In the genomic region with DNA sequence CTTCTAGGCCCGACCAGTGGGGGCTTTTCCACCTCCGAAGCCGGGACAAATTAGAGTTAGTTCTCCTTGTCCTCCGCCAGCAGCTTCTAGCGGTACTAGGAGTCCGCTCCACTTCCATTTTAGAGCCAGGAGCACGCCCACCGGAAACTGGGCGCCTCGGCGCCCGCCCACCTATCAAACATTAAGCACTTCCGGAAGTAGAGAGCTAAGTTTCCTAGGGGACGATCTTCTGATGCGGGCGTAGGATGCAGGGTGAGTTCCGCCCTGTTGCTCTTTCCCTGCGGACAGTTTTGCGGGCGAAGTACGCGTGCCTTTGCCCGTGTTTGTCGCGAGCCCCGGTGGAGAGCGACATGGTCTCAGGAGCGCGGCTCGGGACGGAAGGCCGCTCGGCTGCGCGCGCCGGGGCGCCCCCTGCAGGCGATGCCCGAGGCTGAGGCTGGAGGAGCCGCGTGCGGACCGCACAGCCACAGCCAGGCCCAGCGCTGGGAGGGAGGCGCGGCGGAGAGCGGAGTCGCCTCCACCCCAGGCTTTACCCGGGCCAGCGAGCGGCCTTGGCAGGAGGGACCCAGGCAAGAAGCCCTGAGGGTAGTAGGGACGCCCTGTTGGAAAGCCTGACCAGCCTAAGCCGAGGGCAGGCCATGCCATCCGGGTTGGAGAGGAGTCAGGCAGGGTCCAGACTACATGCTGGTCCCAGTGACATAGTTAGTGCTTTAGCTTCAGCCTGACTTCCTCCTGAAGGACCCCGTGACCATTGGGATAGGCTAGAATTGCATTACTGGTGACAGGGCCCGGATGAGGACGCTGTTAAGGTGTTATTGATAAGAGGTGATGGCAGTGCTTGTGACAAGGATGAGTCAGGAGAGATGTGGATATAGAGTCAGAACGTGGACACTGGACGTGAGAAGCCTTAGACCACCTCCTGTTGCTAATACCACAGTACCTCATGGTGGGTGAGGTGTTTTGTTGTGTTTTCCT, we compare ENCODE assay signal across 8 mouse cellular contexts. TPM values are rescaled to one million over a fixed set of nuclear protein-coding genes. Genes with fewer than 3 reads are reported as not detected.
A peak's percentile ranks its signal among the peaks of the same experiment; 100 is the strongest.
DNase-seq lines count a peak whose midpoint lies in the region; ATAC-seq and TF ChIP-seq lines count a peak whose summit lies in the region.
"Not testable (repeated sequence)": the region's sequence is repeated elsewhere in the genome, so short reads cannot be mapped to it uniquely, and the experiment has no call there.

A gene (minus strand): TSS at position 149 of the 975 bp plus-strand sequence.

- peaks cover 17% of the 10 kb centered on the region for H3K4me1 ChIP-seq in hindbrain, embryonic 10.5 days (replicated peaks)
- not testable (repeated sequence) for H3K4me1 ChIP-seq in lung, postnatal 0 days (ENCODE audit: insufficient read depth, low read depth, low read length)

- ATAC-seq in frontal cortex, adult (ENCODE audit: low TSS enrichment): peak; percentile 95
- ATAC-seq in lung, postnatal 0 days: peak; percentile 96

- peak within 1 kb of the TSS; percentile 91 for H3K27ac ChIP-seq in hindbrain, embryonic 10.5 days
- peak within 1 kb of the TSS; percentile 87 for H3K27ac ChIP-seq in lung, postnatal 0 days (ENCODE audit: low read length)

- TF ChIP-seq EP300 in lung, postnatal 0 days (IDR thresholded peaks at IDR 0.05): 0 out of 2 replicates have a peak, but pooled peaks have one; percentile 23

- under 1% methylated on average over 61 of the region's 61 CpGs for WGBS in hindbrain, embryonic 10.5 days
- under 1% methylated on average over 50 of the region's 61 CpGs for WGBS in lung, postnatal 0 days

- peak within 1 kb of the TSS; percentile 66 for H3K4me3 ChIP-seq in hindbrain, embryonic 10.5 days
- H3K4me3 ChIP-seq in lung, postnatal 0 days (ENCODE audit: low read depth, low read length): peak within 1 kb of the TSS; percentile 64

- H3K9me3 ChIP-seq in hindbrain, embryonic 10.5 days; lung, postnatal 0 days (ENCODE audit: low read length): not testable (repeated sequence)

- H3K27me3 ChIP-seq in hindbrain, embryonic 10.5 days (ENCODE audit: insufficient read depth, poor library complexity, severe bottlenecking); lung, postnatal 0 days (replicated peaks; ENCODE audit: insufficient read depth, low read length): not testable (repeated sequence)

- peak; percentile 90 for DNase-seq in MEL-GATA-1-ER (ENCODE audit: extremely low read depth, low read depth)
- peak; percentile 87 for DNase-seq in cerebellum, adult 8-10 months
- peak; percentile 92 for DNase-seq in hindbrain, embryonic 10.5 days (ENCODE audit: low spot score)
- DNase-seq in layer of hippocampus, adult 9-11 months: peak; percentile 94
- DNase-seq in lung, postnatal 0 days (ENCODE audit: low spot score): peak; percentile 95
- DNase-seq in ovary, postnatal 14 days (ENCODE audit: low spot score): peak; percentile 78
- peak; percentile 88 for DNase-seq in thymus, postnatal 14 days

- H3K4me2 ChIP-seq in lung, postnatal 0 days (replicated peaks; ENCODE audit: low read depth, low read length): peak within 1 kb of the TSS; percentile 88

- peak within 1 kb of the TSS; percentile 64 for H3K9ac ChIP-seq in lung, postnatal 0 days (replicated peaks; ENCODE audit: low read depth)

- TF ChIP-seq CTCF in lung, postnatal 0 days (IDR thresholded peaks at IDR 0.05): peak; percentile 75

- H3K36me3 ChIP-seq in hindbrain, embryonic 10.5 days; lung, postnatal 0 days (ENCODE audit: insufficient read depth, low read length): not testable (repeated sequence)

RNA-seq across cellular contexts. Expression of the gene that starts here (rescaled TPM):
- polyA plus RNA-seq in hindbrain, embryonic 10.5 days (2016; fragmentation: Nextera tagmentation; extraction: Ambion mirVana): 5.9 and 7.2 TPM in 2 replicates
- polyA plus RNA-seq in lung, postnatal 0 days (2015; fragmentation: Nextera tagmentation; extraction: Ambion mirVana): 8.0 and 11.2 TPM in 2 replicates

Comparison
In these comparisons a context has a peak if more than half of its experiments do, and no peak if none do; other contexts are left out.
1. Peak in every context shown above with its lines: DNase-seq, ATAC-seq, H3K4me3 ChIP-seq and H3K27ac ChIP-seq.